Mouse (Mus musculus): ENCODE data around the gene Deup1. TPM values are rescaled to one million over a fixed set of nuclear protein-coding genes. Genes with fewer than 3 reads are reported as not detected.

Deup1 gene
- polyA plus RNA-seq, 1 experiment, result not detected

GRCm38 (mm10) chr9:15607601-15608000, 20.1 kb downstream of the Deup1 start:
- Histone ChIP-seq H3K4me1 (ENCODE audit: control insufficient read depth, insufficient read depth, low read length) (no peaks in the 10 kb centered on the region), H3K27ac (ENCODE audit: control insufficient read depth, insufficient read depth, low read depth, low read length, poor library complexity) (no peak overlapping the region), H3K4me3 (replicated peaks; ENCODE audit: control insufficient read depth, low read depth, low read length) (no peak overlapping the region)
- WGBS, result 80% methylated on average over 2 of the region's 2 CpGs
- TF ChIP-seq POLR2A (IDR thresholded peaks at IDR 0.05; ENCODE audit: borderline replicate concordance, control insufficient read depth, low read depth, low read length), result no peak
- TF ChIP-seq CTCF (IDR thresholded peaks at IDR 0.05; ENCODE audit: control insufficient read depth, insufficient read depth, low read length), result no peak

GRCm38 (mm10) chr9:15603156-15603555, 24.6 kb downstream of the Deup1 start:
- no peak overlapping the region for H3K27ac ChIP-seq (ENCODE audit: control insufficient read depth, insufficient read depth, low read depth, low read length, poor library complexity)
- H3K4me1 ChIP-seq (ENCODE audit: control insufficient read depth, insufficient read depth, low read length), result no peaks in the 10 kb centered on the region
- TF ChIP-seq CTCF (IDR thresholded peaks at IDR 0.05; ENCODE audit: control insufficient read depth, insufficient read depth, low read length), result no peak
- no peak for TF ChIP-seq POLR2A (IDR thresholded peaks at IDR 0.05; ENCODE audit: borderline replicate concordance, control insufficient read depth, low read depth, low read length)
- WGBS, result 82% methylated on average over 8 of the region's 8 CpGs
- no peak overlapping the region for H3K4me3 ChIP-seq (replicated peaks; ENCODE audit: control insufficient read depth, low read depth, low read length)

DNA sequence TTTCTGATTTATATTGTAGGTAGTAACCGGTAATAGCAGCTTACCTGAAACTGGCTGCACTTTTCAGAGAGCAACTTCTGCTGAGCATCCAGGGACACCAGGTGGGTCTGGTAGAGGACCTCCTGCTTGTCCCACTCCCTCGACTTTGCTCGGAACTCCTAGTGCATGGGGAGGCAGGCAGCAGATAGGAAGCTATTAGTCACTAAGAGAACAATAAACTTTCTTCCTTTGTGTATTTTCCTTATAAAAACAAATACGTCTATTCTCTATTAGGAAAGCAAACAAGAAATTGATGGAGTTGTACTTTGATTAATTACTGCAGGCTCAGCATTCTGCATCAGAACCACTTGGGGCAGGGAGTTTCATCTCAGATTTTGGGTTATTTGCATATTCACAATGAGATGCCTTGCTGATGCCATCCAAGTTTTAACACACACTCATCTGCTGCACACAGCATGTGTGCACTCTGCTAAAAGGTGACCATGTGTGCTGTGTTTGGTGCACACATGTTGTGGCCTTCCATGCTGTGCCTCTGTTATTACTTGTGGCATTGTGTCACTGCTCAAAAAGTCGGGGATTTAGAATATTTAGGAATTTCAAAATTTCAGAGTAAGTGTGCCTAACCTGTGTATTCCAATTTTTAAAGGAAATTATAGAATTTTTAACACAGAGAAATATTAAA, 26.7 kb downstream of the Deup1 start:
- no peak for TF ChIP-seq CTCF (IDR thresholded peaks at IDR 0.05; ENCODE audit: control insufficient read depth, insufficient read depth, low read length)
- no peak for TF ChIP-seq POLR2A (IDR thresholded peaks at IDR 0.05; ENCODE audit: borderline replicate concordance, control insufficient read depth, low read depth, low read length)
- Histone ChIP-seq H3K4me3 (replicated peaks; ENCODE audit: control insufficient read depth, low read depth, low read length) (no peak overlapping the region), H3K4me1 (ENCODE audit: control insufficient read depth, insufficient read depth, low read length) (no peaks in the 10 kb centered on the region), H3K27ac (ENCODE audit: control insufficient read depth, insufficient read depth, low read depth, low read length, poor library complexity) (no peak overlapping the region)
- 53% methylated on average over 5 of the region's 5 CpGs for WGBS

DNA sequence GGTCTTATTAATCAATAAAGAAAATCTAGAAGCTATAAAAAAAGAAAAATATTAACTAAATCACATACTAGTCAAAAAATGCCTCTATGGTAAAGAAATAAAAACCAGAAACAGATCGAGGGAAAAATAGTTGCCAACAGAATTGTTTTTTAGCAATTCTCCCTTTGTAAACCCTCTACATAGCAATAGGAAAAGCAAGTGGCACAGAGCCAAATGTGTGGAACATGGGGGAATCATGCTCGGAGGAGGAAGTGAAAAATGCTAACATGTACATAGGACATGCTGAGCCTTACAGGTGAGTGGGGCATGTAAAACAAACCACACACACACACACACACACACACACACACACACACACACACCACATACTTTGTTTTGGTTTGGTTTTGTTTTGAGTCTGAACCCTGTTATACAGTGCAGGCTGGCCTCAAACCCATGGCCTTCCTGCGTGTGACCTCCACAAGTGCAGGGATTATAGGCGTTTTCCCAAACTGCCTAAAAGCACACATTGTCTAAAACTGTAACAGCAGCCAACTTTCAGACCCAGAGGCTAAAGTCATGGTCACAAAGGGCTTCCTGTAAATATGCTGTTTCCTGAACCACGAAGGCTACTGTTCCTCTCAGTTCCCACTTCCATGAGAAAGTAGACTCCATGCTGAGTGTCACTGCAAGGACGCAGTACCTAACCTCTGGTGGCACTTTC, 27.4 kb downstream of the Deup1 start:
- no peak overlapping the region for H3K4me3 ChIP-seq (replicated peaks; ENCODE audit: control insufficient read depth, low read depth, low read length)
- H3K4me1 ChIP-seq (ENCODE audit: control insufficient read depth, insufficient read depth, low read length), result no peaks in the 10 kb centered on the region
- no peak overlapping the region for H3K27ac ChIP-seq (ENCODE audit: control insufficient read depth, insufficient read depth, low read depth, low read length, poor library complexity)
- WGBS, result 29% methylated on average over 6 of the region's 6 CpGs
- no peak for TF ChIP-seq CTCF (IDR thresholded peaks at IDR 0.05; ENCODE audit: control insufficient read depth, insufficient read depth, low read length)
- TF ChIP-seq POLR2A (IDR thresholded peaks at IDR 0.05; ENCODE audit: borderline replicate concordance, control insufficient read depth, low read depth, low read length), result no peak

GRCm38 (mm10) chr9:15596598-15596997, 31.1 kb downstream of the Deup1 start:
- H3K4me3 ChIP-seq (replicated peaks; ENCODE audit: control insufficient read depth, low read depth, low read length), result no peak overlapping the region
- TF ChIP-seq POLR2A (IDR thresholded peaks at IDR 0.05; ENCODE audit: borderline replicate concordance, control insufficient read depth, low read depth, low read length) (no peak), CTCF (IDR thresholded peaks at IDR 0.05; ENCODE audit: control insufficient read depth, insufficient read depth, low read length) (no peak)
- no peak overlapping the region for H3K27ac ChIP-seq (ENCODE audit: control insufficient read depth, insufficient read depth, low read depth, low read length, poor library complexity)
- WGBS, result 69% methylated on average over 4 of the region's 4 CpGs
- no peaks in the 10 kb centered on the region for H3K4me1 ChIP-seq (ENCODE audit: control insufficient read depth, insufficient read depth, low read length)

GRCm38 (mm10) chr9:15594148-15594547, 33.6 kb downstream of the Deup1 start:
- no peaks in the 10 kb centered on the region; the same call in 1 of the 2 replicates for H3K4me1 ChIP-seq (ENCODE audit: control insufficient read depth, insufficient read depth, low read length)
- WGBS, result 82% methylated on average over 4 of the region's 4 CpGs
- TF ChIP-seq POLR2A (IDR thresholded peaks at IDR 0.05; ENCODE audit: borderline replicate concordance, control insufficient read depth, low read depth, low read length), result no peak
- TF ChIP-seq CTCF (IDR thresholded peaks at IDR 0.05; ENCODE audit: control insufficient read depth, insufficient read depth, low read length), result no peak

GRCm38 (mm10) chr9:15587157-15587854, 40.4 kb downstream of the Deup1 start:
- Histone ChIP-seq H3K4me1 (ENCODE audit: control insufficient read depth, insufficient read depth, low read length) (no peaks in the 10 kb centered on the region; the same call in 1 of the 2 replicates), H3K4me3 (replicated peaks; ENCODE audit: control insufficient read depth, low read depth, low read length) (no peak overlapping the region), H3K27ac (ENCODE audit: control insufficient read depth, insufficient read depth, low read depth, low read length, poor library complexity) (no peak overlapping the region)
- 21% methylated on average over 6 of the region's 6 CpGs for WGBS
- TF ChIP-seq CTCF (IDR thresholded peaks at IDR 0.05; ENCODE audit: control insufficient read depth, insufficient read depth, low read length) (no peak), POLR2A (IDR thresholded peaks at IDR 0.05; ENCODE audit: borderline replicate concordance, control insufficient read depth, low read depth, low read length) (no peak)

More at GRCm38 (mm10) chr9:15594148-15594547, 33.6 kb downstream of the Deup1 start:
- Histone ChIP-seq H3K27ac (ENCODE audit: control insufficient read depth, insufficient read depth, low read depth, low read length, poor library complexity) (no peak overlapping the region), H3K4me3 (replicated peaks; ENCODE audit: control insufficient read depth, low read depth, low read length) (no peak overlapping the region)

GRCm38 (mm10) chr9:15585956-15586355, 41.8 kb downstream of the Deup1 start:
- no peaks in the 10 kb centered on the region for H3K4me1 ChIP-seq (ENCODE audit: control insufficient read depth, insufficient read depth, low read length)
- WGBS, result 88% methylated on average over 1 of the region's 1 CpGs
- H3K4me3 ChIP-seq (replicated peaks; ENCODE audit: control insufficient read depth, low read depth, low read length), result no peak overlapping the region
- H3K27ac ChIP-seq (ENCODE audit: control insufficient read depth, insufficient read depth, low read depth, low read length, poor library complexity), result no peak overlapping the region
- TF ChIP-seq CTCF (IDR thresholded peaks at IDR 0.05; ENCODE audit: control insufficient read depth, insufficient read depth, low read length) (no peak), POLR2A (IDR thresholded peaks at IDR 0.05; ENCODE audit: borderline replicate concordance, control insufficient read depth, low read depth, low read length) (no peak)
